Mouse (Mus musculus) lung, postnatal 25 days (tissue): ENCODE data around the gene Gm20388.

Experiments used
- DNase-seq: peaks from one replicate; pipeline ENCODE4 v3.0.0; 2022; ENCODE audit warnings: low spot score

Gene Gm20388

GRCm38 (mm10) chr8:122926782-122927181, 3016.1 kb downstream of the Gm20388 start:
- no peak for DNase-seq

GRCm38 (mm10) chr8:122927841-122928240, 3017.2 kb downstream of the Gm20388 start:
- no peak for DNase-seq

GRCm38 (mm10) chr8:122928631-122929224, 3018.1 kb downstream of the Gm20388 start:
- no peak for DNase-seq

GRCm38 (mm10) chr8:122931834-122932560, 3021.4 kb downstream of the Gm20388 start:
- no peak for DNase-seq

- no peak for DNase-seq
Observed at GRCm38 (mm10) chr8:122932561-122932959, 3021.9 kb downstream of the Gm20388 start.

- DNase-seq, result no peak
Observed at GRCm38 (mm10) chr8:122933973-122934372, 3023.3 kb downstream of the Gm20388 start.

GRCm38 (mm10) chr8:122935118-122935517, 3024.5 kb downstream of the Gm20388 start:
- no peak for DNase-seq

- DNase-seq, result no peak
Observed at GRCm38 (mm10) chr8:122935912-122936311, 3025.3 kb downstream of the Gm20388 start.

- peak; percentile 53 for DNase-seq
Observed at GRCm38 (mm10) chr8:122937545-122938053, 3027.0 kb downstream of the Gm20388 start.

GRCm38 (mm10) chr8:122938170-122938569, 3027.5 kb downstream of the Gm20388 start:
- no peak for DNase-seq

- peak; percentile 65 for DNase-seq
Observed at GRCm38 (mm10) chr8:122938591-122938990, 3027.9 kb downstream of the Gm20388 start.

GRCm38 (mm10) chr8:122942803-122943713, 3032.4 kb downstream of the Gm20388 start:
- DNase-seq, result no peak

GRCm38 (mm10) chr8:122945775-122946174, 3035.1 kb downstream of the Gm20388 start:
- no peak for DNase-seq

- DNase-seq, result no peak
Observed at GRCm38 (mm10) chr8:122949701-122950100, 3039.1 kb downstream of the Gm20388 start.

GRCm38 (mm10) chr8:122951456-122951855, 3040.8 kb downstream of the Gm20388 start:
- DNase-seq, result no peak

- DNase-seq, result no peak
Observed at GRCm38 (mm10) chr8:122953028-122953427, 3042.4 kb downstream of the Gm20388 start.

- no peak for DNase-seq
Observed at GRCm38 (mm10) chr8:122954090-122954799, 3043.6 kb downstream of the Gm20388 start.

GRCm38 (mm10) chr8:122955195-122955594, 3044.6 kb downstream of the Gm20388 start:
- no peak for DNase-seq

- no peak for DNase-seq
Observed at GRCm38 (mm10) chr8:122955997-122956396, 3045.4 kb downstream of the Gm20388 start.

GRCm38 (mm10) chr8:122960323-122960722, 3049.7 kb downstream of the Gm20388 start:
- no peak for DNase-seq

- peak; percentile 43 for DNase-seq
Observed at GRCm38 (mm10) chr8:122960932-122961331, 3050.3 kb downstream of the Gm20388 start.

GRCm38 (mm10) chr8:122961458-122961857, 3050.8 kb downstream of the Gm20388 start:
- DNase-seq, result no peak
